25 mouse cellular contexts compared by ENCODE assay signal in the genomic region with DNA sequence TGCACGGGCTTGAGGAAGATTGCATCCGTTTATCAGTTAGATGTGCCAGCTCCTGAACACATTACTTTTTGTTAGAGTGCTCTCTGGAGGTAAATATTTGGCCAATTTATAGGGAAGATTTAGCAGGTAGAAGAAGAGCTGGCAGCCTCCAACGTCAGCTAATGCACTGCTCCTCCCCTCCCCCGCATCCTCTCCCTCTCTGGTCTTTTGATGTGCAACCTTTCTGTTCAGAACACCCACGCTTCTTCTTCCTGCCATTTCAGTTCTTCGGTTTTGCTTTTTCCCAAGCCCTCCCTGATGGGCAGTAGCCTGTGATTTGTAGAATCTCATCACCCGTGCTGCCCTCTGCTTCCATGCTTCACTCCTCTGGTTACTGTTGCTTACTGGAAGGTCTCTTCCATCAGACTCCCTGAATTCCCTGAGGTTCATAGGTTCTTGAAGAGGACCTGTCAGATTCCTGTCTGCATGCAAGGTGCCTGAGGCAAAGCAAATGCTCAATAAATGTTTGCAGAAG. TPM values are rescaled to one million over a fixed set of nuclear protein-coding genes. Genes with fewer than 3 reads are reported as not detected.
DNase-seq lines count a peak whose midpoint lies in the region; ATAC-seq lines count a peak whose summit lies in the region.
"Had no signal": no experiment of that assay in that cellular context is flagged by ENCODE, and none has a peak within 500 bp of the region (broad histone marks: within the 10 kb centered on the region; RNA-seq: fewer than 3 reads in every experiment).

No protein-coding gene starts in this region.

- DNase-seq in adrenal gland, postnatal 14 days = peak; percentile 30
- no peak for DNase-seq in adrenal gland, adult 18-20 months (ENCODE audit: low spot score in 2 of 2)
- DNase-seq in midbrain, embryonic 14.5 days = peak; percentile 19
- peak; percentile 50 for DNase-seq in induced T-regulatory cell, adult 2 months (ENCODE audit: low read depth)
- peak; percentile 71 for DNase-seq in thymus, postnatal 14 days
- DNase-seq in forebrain, embryonic 14.5 days (ENCODE audit: low spot score) = no peak
- DNase-seq: adrenal gland, adult 2 months; cerebellum, adult 9-11 months; gastrocnemius, postnatal 25 days; kidney, postnatal 10 days; layer of hippocampus, postnatal 36 days; right cerebral cortex, postnatal 25 days had no signal

- H3K9me3 ChIP-seq in midbrain, embryonic 14.5 days (ENCODE audit: control insufficient read depth, low read length) = no peaks in the 10 kb centered on the region
- H3K9me3 ChIP-seq in midbrain, embryonic 16.5 days (replicated peaks; ENCODE audit: control insufficient read depth, low read length, poor library complexity, severe bottlenecking) = no peaks in the 10 kb centered on the region
- no peaks in the 10 kb centered on the region for H3K9me3 ChIP-seq in forebrain, embryonic 14.5 days (replicated peaks; ENCODE audit: control insufficient read depth, low read length)
- H3K9me3 ChIP-seq: forebrain, embryonic 12.5 days; heart, embryonic 15.5 days; limb, embryonic 13.5 days; liver, embryonic 15.5 days; neural tube, embryonic 13.5 days; stomach, embryonic 15.5 days had no signal

- H3K4me3 ChIP-seq in midbrain, embryonic 14.5 days (replicated peaks; ENCODE audit: low read depth, low read length) = no peak overlapping the region
- H3K4me3 ChIP-seq in midbrain, embryonic 16.5 days (ENCODE audit: low read depth, low read length) = no peak overlapping the region
- H3K4me3 ChIP-seq in forebrain, embryonic 14.5 days (ENCODE audit: low read depth, low read length) = no peak overlapping the region
- H3K4me3 ChIP-seq: forebrain, embryonic 12.5 days; heart, embryonic 15.5 days; layer of hippocampus, adult 2 months; limb, embryonic 13.5 days; liver, embryonic 15.5 days; neural tube, embryonic 13.5 days; stomach, embryonic 15.5 days had no signal

- no peaks in the 10 kb centered on the region for H3K27me3 ChIP-seq in midbrain, embryonic 14.5 days (ENCODE audit: control insufficient read depth, insufficient read depth, low read length)
- H3K27me3 ChIP-seq in midbrain, embryonic 16.5 days (ENCODE audit: control insufficient read depth, insufficient read depth, low read depth, low read length) = no peaks in the 10 kb centered on the region
- H3K27me3 ChIP-seq in forebrain, embryonic 14.5 days (replicated peaks; ENCODE audit: control insufficient read depth, insufficient read depth, low read length) = no peaks in the 10 kb centered on the region
- H3K27me3 ChIP-seq: forebrain, embryonic 12.5 days; heart, embryonic 15.5 days; limb, embryonic 13.5 days; liver, embryonic 15.5 days; neural tube, embryonic 13.5 days; stomach, embryonic 15.5 days had no signal

- no peak overlapping the region for H3K9ac ChIP-seq in midbrain, embryonic 14.5 days (replicated peaks; ENCODE audit: low read length)
- no peak overlapping the region for H3K9ac ChIP-seq in midbrain, embryonic 16.5 days (ENCODE audit: low read depth, low read length)
- H3K9ac ChIP-seq in forebrain, embryonic 14.5 days (ENCODE audit: low read length) = no peak overlapping the region
- H3K9ac ChIP-seq: forebrain, embryonic 12.5 days; heart, embryonic 15.5 days; limb, embryonic 13.5 days; liver, embryonic 15.5 days; neural tube, embryonic 13.5 days; stomach, embryonic 15.5 days had no signal

- H3K4me1 ChIP-seq in midbrain, embryonic 14.5 days (ENCODE audit: control insufficient read depth, insufficient read depth, low read length) = peaks cover 4% of the 10 kb centered on the region; the same call in 1 of the 2 replicates
- no peaks in the 10 kb centered on the region for H3K4me1 ChIP-seq in midbrain, embryonic 16.5 days (ENCODE audit: control insufficient read depth, insufficient read depth, low read length)
- peaks cover 9% of the 10 kb centered on the region for H3K4me1 ChIP-seq in forebrain, embryonic 14.5 days (ENCODE audit: control insufficient read depth, insufficient read depth, low read length)
- H3K4me1 ChIP-seq: limb, embryonic 13.5 days; liver, embryonic 15.5 days; stomach, embryonic 15.5 days had no signal

- H3K4me2 ChIP-seq in midbrain, embryonic 14.5 days (ENCODE audit: low read length) = no peak overlapping the region
- H3K4me2 ChIP-seq in midbrain, embryonic 16.5 days (ENCODE audit: low read length) = no peak overlapping the region
- no peak overlapping the region for H3K4me2 ChIP-seq in forebrain, embryonic 14.5 days (ENCODE audit: low read length)
- H3K4me2 ChIP-seq: forebrain, embryonic 12.5 days; heart, embryonic 15.5 days; limb, embryonic 13.5 days; liver, embryonic 15.5 days; neural tube, embryonic 13.5 days; stomach, embryonic 15.5 days had no signal

- no peaks in the 10 kb centered on the region for H3K36me3 ChIP-seq in midbrain, embryonic 14.5 days (ENCODE audit: control insufficient read depth, insufficient read depth, low read length)
- H3K36me3 ChIP-seq in midbrain, embryonic 16.5 days (ENCODE audit: control insufficient read depth, insufficient read depth, low read length) = no peaks in the 10 kb centered on the region
- no peaks in the 10 kb centered on the region for H3K36me3 ChIP-seq in forebrain, embryonic 14.5 days (ENCODE audit: control insufficient read depth, insufficient read depth, low read length)
- H3K36me3 ChIP-seq: forebrain, embryonic 12.5 days; heart, embryonic 15.5 days; limb, embryonic 13.5 days; liver, embryonic 15.5 days; neural tube, embryonic 13.5 days; stomach, embryonic 15.5 days had no signal

- WGBS in midbrain, embryonic 14.5 days = 58% methylated on average over 7 of the region's 7 CpGs
- 56% methylated on average over 7 of the region's 7 CpGs for WGBS in midbrain, embryonic 16.5 days
- 67% methylated on average over 7 of the region's 7 CpGs for WGBS in forebrain, embryonic 14.5 days

- ATAC-seq in midbrain, embryonic 14.5 days (ENCODE audit: low FRiP score, low TSS enrichment) = no peak
- no peak for ATAC-seq in midbrain, embryonic 16.5 days
- ATAC-seq in megakaryocyte, adult 5-6 weeks (ENCODE audit: poor library complexity, severe bottlenecking) = no peak
- no peak for ATAC-seq in forebrain, embryonic 14.5 days

- H3K27ac ChIP-seq in midbrain, embryonic 14.5 days (replicated peaks; ENCODE audit: low read depth, low read length) = no peak overlapping the region
- no peak overlapping the region for H3K27ac ChIP-seq in midbrain, embryonic 16.5 days (ENCODE audit: low read length)
- H3K27ac ChIP-seq in forebrain, embryonic 14.5 days (ENCODE audit: low read depth, low read length) = no peak overlapping the region
- H3K27ac ChIP-seq: forebrain, embryonic 12.5 days; heart, embryonic 15.5 days; layer of hippocampus, adult 2 months; limb, embryonic 13.5 days; liver, embryonic 15.5 days; neural tube, embryonic 13.5 days; stomach, embryonic 15.5 days had no signal

RNA-seq across cellular contexts. Expression of gene Calr4, which starts 4.5 kb away (rescaled TPM):
- 1.5 TPM in 2 replicates for total RNA-seq in adrenal gland, postnatal 14 days (2021)
- total RNA-seq in adrenal gland, adult 18-20 months (2021) = under 1 TPM; 0.64 to 0.80 TPM
- 0.57 and 0.80 TPM in 2 replicates for polyA plus RNA-seq in midbrain, embryonic 14.5 days (2014; fragmentation: Nextera tagmentation; extraction: Ambion mirVana)
- polyA plus RNA-seq in midbrain, embryonic 16.5 days (2015; fragmentation: Nextera tagmentation; extraction: Ambion mirVana) = 0.44 and 0.62 TPM in 2 replicates
- 0.07 and 0.14 TPM in 2 replicates for total RNA-seq in megakaryocyte, adult 5-6 weeks (2015)
- 0.55 TPM in 1 of 2 replicates, not detected in the other for total RNA-seq in megakaryocyte, adult 5-6 weeks (2017)
- 0.59 and 0.66 TPM in 2 replicates for polyA plus RNA-seq in forebrain, embryonic 14.5 days (2014; fragmentation: Nextera tagmentation; extraction: Ambion mirVana)
- total RNA-seq: heart, adult 8-10 months; hematopoietic stem cell, adult 5-6 weeks; monocyte, adult 5-6 weeks had no signal
- polyA plus RNA-seq: adrenal gland, adult 2 months; forebrain, embryonic 12.5 days; limb, embryonic 13.5 days; liver, embryonic 15.5 days; spleen, adult 2 months had no signal

RNA-seq across cellular contexts. Expression of gene Osbpl9, which starts 27.8 kb away (rescaled TPM):
- 128 and 156 TPM in 2 replicates for total RNA-seq in adrenal gland, postnatal 14 days (2021)
- 100 to 1,000 TPM; 105 to 119 TPM for total RNA-seq in adrenal gland, adult 18-20 months (2021)
- polyA plus RNA-seq in midbrain, embryonic 14.5 days (2014; fragmentation: Nextera tagmentation; extraction: Ambion mirVana) = 61.9 and 81.1 TPM in 2 replicates
- 73.2 and 77.3 TPM in 2 replicates for polyA plus RNA-seq in midbrain, embryonic 16.5 days (2015; fragmentation: Nextera tagmentation; extraction: Ambion mirVana)
- total RNA-seq in megakaryocyte, adult 5-6 weeks (2015) = 194 and 217 TPM in 2 replicates
- total RNA-seq in megakaryocyte, adult 5-6 weeks (2017) = 161 and 173 TPM in 2 replicates
- 75.3 and 88.2 TPM in 2 replicates for polyA plus RNA-seq in forebrain, embryonic 14.5 days (2014; fragmentation: Nextera tagmentation; extraction: Ambion mirVana)

RNA-seq across cellular contexts. Expression of gene Eps15, which starts 50.2 kb away (rescaled TPM):
- 58.2 and 64.4 TPM in 2 replicates for total RNA-seq in adrenal gland, postnatal 14 days (2021)
- total RNA-seq in adrenal gland, adult 18-20 months (2021) = 10 to 100 TPM; 64.3 to 71.3 TPM
- 48.6 and 77.5 TPM in 2 replicates for polyA plus RNA-seq in midbrain, embryonic 14.5 days (2014; fragmentation: Nextera tagmentation; extraction: Ambion mirVana)
- polyA plus RNA-seq in midbrain, embryonic 16.5 days (2015; fragmentation: Nextera tagmentation; extraction: Ambion mirVana) = 67.8 and 69.5 TPM in 2 replicates
- 127 and 129 TPM in 2 replicates for total RNA-seq in megakaryocyte, adult 5-6 weeks (2015)
- total RNA-seq in megakaryocyte, adult 5-6 weeks (2017) = 103 and 126 TPM in 2 replicates
- polyA plus RNA-seq in forebrain, embryonic 14.5 days (2014; fragmentation: Nextera tagmentation; extraction: Ambion mirVana) = 45.2 and 46.7 TPM in 2 replicates

Comparison
In these comparisons a context has a peak if more than half of its experiments do, and no peak if none do; other contexts are left out.
1. DNase-seq: peak in adrenal gland, postnatal 14 days (single experiment), midbrain, embryonic 14.5 days (single experiment), induced T-regulatory cell, adult 2 months (single experiment) and thymus, postnatal 14 days (single experiment); none in adrenal gland, adult 18-20 months (0 of 2) and forebrain, embryonic 14.5 days (single experiment).